In the genomic region with DNA sequence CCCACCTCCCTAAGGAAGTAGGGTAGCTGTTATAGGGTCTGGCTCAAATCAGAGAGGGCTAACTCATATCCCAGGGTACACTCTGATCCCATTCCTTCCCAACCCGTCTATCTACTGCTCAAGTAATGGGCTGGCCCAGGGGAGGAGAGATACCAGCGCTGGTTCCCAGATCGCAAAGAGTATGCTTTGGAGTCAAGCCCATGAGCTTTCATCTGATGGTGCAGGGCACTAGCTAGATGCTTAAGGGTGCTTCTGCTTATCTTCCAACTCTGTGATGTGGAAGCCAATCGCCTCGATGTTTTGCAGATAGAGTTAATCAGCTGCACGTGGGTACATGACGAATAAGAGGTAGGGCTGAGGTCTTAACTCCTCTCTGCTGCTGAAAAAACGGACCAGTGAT, we compare ENCODE assay signal across 14 mouse cellular contexts. TPM values are rescaled to one million over a fixed set of nuclear protein-coding genes. Genes with fewer than 3 reads are reported as not detected.
A peak's percentile ranks its signal among the peaks of the same experiment; 100 is the strongest.
DNase-seq lines count a peak whose midpoint lies in the region; ATAC-seq and TF ChIP-seq lines count a peak whose summit lies in the region.
"Had no signal": no experiment of that assay in that cellular context is flagged by ENCODE, and none has a peak within 500 bp of the region (broad histone marks: within the 10 kb centered on the region; RNA-seq: fewer than 3 reads in every experiment).

No protein-coding gene starts in this region.

- TF ChIP-seq CTCF in layer of hippocampus, adult 2 months (conservative IDR thresholded peaks at IDR 0.05), result no peak
- no peak for TF ChIP-seq CTCF in stomach, postnatal 0 days (IDR thresholded peaks at IDR 0.05; ENCODE audit: low read depth)

- H3K9ac ChIP-seq in stomach, postnatal 0 days (ENCODE audit: low read length), result no peak overlapping the region
- H3K9ac ChIP-seq: liver, embryonic 15.5 days had no signal

- no peak overlapping the region for H3K4me3 ChIP-seq in layer of hippocampus, adult 2 months
- no peak overlapping the region for H3K4me3 ChIP-seq in stomach, postnatal 0 days (ENCODE audit: low read depth, low read length)

- no peaks in the 10 kb centered on the region for H3K4me1 ChIP-seq in stomach, postnatal 0 days (replicated peaks; ENCODE audit: control insufficient read depth, insufficient read depth)

- no peak overlapping the region for H3K4me2 ChIP-seq in stomach, postnatal 0 days (replicated peaks; ENCODE audit: low read depth)

- no peaks in the 10 kb centered on the region for H3K9me3 ChIP-seq in stomach, postnatal 0 days (ENCODE audit: control insufficient read depth, low read length)
- H3K9me3 ChIP-seq: embryonic facial prominence, embryonic 15.5 days; heart, embryonic 10.5 days; hindbrain, embryonic 15.5 days; liver, embryonic 15.5 days; lung, embryonic 15.5 days had no signal

- no peaks in the 10 kb centered on the region for H3K36me3 ChIP-seq in stomach, postnatal 0 days (ENCODE audit: control insufficient read depth, insufficient read depth, low read length)
- H3K36me3 ChIP-seq: embryonic facial prominence, embryonic 15.5 days; hindbrain, embryonic 15.5 days; liver, embryonic 15.5 days; lung, embryonic 15.5 days had no signal

- DNase-seq in cerebellum, adult 8-10 months, result peak; percentile 18
- DNase-seq in cerebellum, postnatal 14 days, result no peak
- DNase-seq in layer of hippocampus, adult 2 months (ENCODE audit: low spot score in 2 of 2), result no peak
- DNase-seq in layer of hippocampus, adult 9-10 months (ENCODE audit: low spot score), result no peak
- DNase-seq in MN1 (ENCODE audit: low spot score), result peak; percentile 38
- no peak for DNase-seq in stomach, postnatal 0 days (ENCODE audit: low spot score)

- no peaks in the 10 kb centered on the region for H3K27me3 ChIP-seq in stomach, postnatal 0 days (ENCODE audit: control insufficient read depth, insufficient read depth, low read length)
- H3K27me3 ChIP-seq: embryonic facial prominence, embryonic 15.5 days; hindbrain, embryonic 15.5 days; lung, embryonic 15.5 days had no signal

- ATAC-seq in stomach, postnatal 0 days (ENCODE audit: low FRiP score, low TSS enrichment), result no peak
- ATAC-seq in granulocyte monocyte progenitor cell, adult 5-6 weeks (replicated peaks; ENCODE audit: poor library complexity, severe bottlenecking), result no peak

- peak overlapping the region; percentile 97; the same call in 1 of the 2 replicates for H3K27ac ChIP-seq in layer of hippocampus, adult 2 months
- peak overlapping the region; percentile 45; the same call in 1 of the 2 replicates for H3K27ac ChIP-seq in stomach, postnatal 0 days (replicated peaks)
- H3K27ac ChIP-seq: embryonic facial prominence, embryonic 15.5 days; liver, embryonic 15.5 days; lung, embryonic 15.5 days had no signal

- no peak for TF ChIP-seq EP300 in stomach, postnatal 0 days (optimal IDR thresholded peaks at IDR 0.05)

- 55% methylated on average over 8 of the region's 8 CpGs for WGBS in stomach, postnatal 0 days

RNA-seq across cellular contexts. Expression of a gene that starts 7.4 kb away (rescaled TPM):
- 100 to 1,000 TPM; 121 TPM for total RNA-seq in layer of hippocampus, adult 2 months (2021)
- 23.2 and 25.0 TPM in 2 replicates for polyA plus RNA-seq in stomach, postnatal 0 days (2015; fragmentation: Nextera tagmentation; extraction: Ambion mirVana)
- total RNA-seq in granulocyte monocyte progenitor cell, adult 5-6 weeks (2014; fragmentation: Nextera tagmentation), result not detected in 2 replicates
- not detected in 2 replicates for total RNA-seq in granulocyte monocyte progenitor cell, adult 5-6 weeks (2017)
- total RNA-seq: hematopoietic stem cell, adult 5-6 weeks; megakaryocyte-erythroid progenitor cell, adult 5-6 weeks had no signal

RNA-seq across cellular contexts. Expression of a gene that starts 43.0 kb away (rescaled TPM):
- total RNA-seq in layer of hippocampus, adult 2 months (2021), result under 1 TPM; 0.39 to 0.61 TPM
- polyA plus RNA-seq in stomach, postnatal 0 days (2015; fragmentation: Nextera tagmentation; extraction: Ambion mirVana), result 19.5 and 22.4 TPM in 2 replicates
- not detected in 2 replicates for total RNA-seq in granulocyte monocyte progenitor cell, adult 5-6 weeks (2014; fragmentation: Nextera tagmentation)
- not detected in 2 replicates for total RNA-seq in granulocyte monocyte progenitor cell, adult 5-6 weeks (2017)
- total RNA-seq: hematopoietic stem cell, adult 5-6 weeks; megakaryocyte-erythroid progenitor cell, adult 5-6 weeks had no signal

RNA-seq across cellular contexts. Expression of a gene that starts 54.0 kb away (rescaled TPM):
- total RNA-seq in layer of hippocampus, adult 2 months (2021), result 100 to 1,000 TPM; 177 to 178 TPM
- 237 and 250 TPM in 2 replicates for polyA plus RNA-seq in stomach, postnatal 0 days (2015; fragmentation: Nextera tagmentation; extraction: Ambion mirVana)
- total RNA-seq in granulocyte monocyte progenitor cell, adult 5-6 weeks (2014; fragmentation: Nextera tagmentation), result 49.9 and 66.7 TPM in 2 replicates
- total RNA-seq in granulocyte monocyte progenitor cell, adult 5-6 weeks (2017), result 26.9 and 40.4 TPM in 2 replicates

Comparison
In these comparisons a context has a peak if more than half of its experiments do, and no peak if none do; other contexts are left out.
1. DNase-seq: peak in cerebellum, adult 8-10 months (single experiment) and MN1 (single experiment); none in cerebellum, postnatal 14 days (0 of 2), layer of hippocampus, adult 2 months (0 of 2), layer of hippocampus, adult 9-10 months (single experiment) and stomach, postnatal 0 days (single experiment).
2. RNA of a gene that starts 7.4 kb away (total RNA-seq): 121 TPM in layer of hippocampus, adult 2 months; not detected in granulocyte monocyte progenitor cell, adult 5-6 weeks; every median in the first group is over 100 times any median in the second.